Mouse (Mus musculus) heart, adult 18-20 months (tissue): ENCODE results near the gene Strn3. TPM values are rescaled to one million over a fixed set of nuclear protein-coding genes. Genes with fewer than 3 reads are reported as not detected.

Source experiments
- DNase-seq, 2 experiments: peaks; one replicate each; pipeline ENCODE4 v3.0.0; 2021 to 2022; ENCODE audit warnings: mixed read lengths in 1 of 2
- long read RNA-seq, 2 experiments: library from polyadenylated mRNA; stranded (forward); transcript quantifications; one replicate each; pipeline ENCODE4 v2.0.0; 2021
- total RNA-seq, 2 experiments: library from RNA; stranded (reverse); gene quantifications; 2 replicates each; pipeline ENCODE4 v1.2.3; 2021

Strn3 gene
- total RNA-seq = 100 to 1,000 TPM; 102 to 109 TPM
- long read RNA-seq, experiment 1, transcript Strn3-202 (16 exons, 2,791 nt) = major isoform, 121 of 153 reads
- long read RNA-seq, experiment 1, partial matches to known transcripts = 6 of 153 reads
- long read RNA-seq, experiment 1, other reads (novel, unspliced or antisense) = 26 of 153 reads
- long read RNA-seq, experiment 2, transcript Strn3-202 (16 exons, 2,791 nt) = major isoform, 45 of 62 reads
- long read RNA-seq, experiment 2, partial matches to known transcripts = 2 of 62 reads
- long read RNA-seq, experiment 2, other reads (novel, unspliced or antisense) = 15 of 62 reads

- DNase-seq = peak; percentile 96 to 98
These were observed at the start of gene Strn3 for GRCm38 (mm10) chr12:51691845-51692632. TSS of gene Strn3 (minus strand) at chr12:51691897.

- DNase-seq = no peak
These were observed 45.1 kb upstream of the Strn3 start for GRCm38 (mm10) chr12:51736807-51737206.

GRCm38 (mm10) chr12:51736381-51736780, 44.7 kb upstream of the Strn3 start:
- DNase-seq = no peak

- DNase-seq = no peak
These were observed 44.2 kb upstream of the Strn3 start for GRCm38 (mm10) chr12:51735840-51736271.

- DNase-seq = peak in 1 of 2 experiments; percentile 21
These were observed 43.0 kb upstream of the Strn3 start for GRCm38 (mm10) chr12:51734605-51735211.

- DNase-seq = no peak
These were observed 38.1 kb upstream of the Strn3 start for GRCm38 (mm10) chr12:51729827-51730226.

GRCm38 (mm10) chr12:51729058-51729457, 37.4 kb upstream of the Strn3 start:
- peak; percentile 79 to 86 for DNase-seq

- DNase-seq = no peak
These were observed 30.1 kb upstream of the Strn3 start for GRCm38 (mm10) chr12:51721836-51722235.

GRCm38 (mm10) chr12:51718617-51719016, 26.9 kb upstream of the Strn3 start:
- no peak for DNase-seq

- peak in 1 of 2 experiments; percentile 24 for DNase-seq
These were observed 21.0 kb upstream of the Strn3 start for GRCm38 (mm10) chr12:51712685-51713084.

- DNase-seq = no peak
These were observed 18.5 kb upstream of the Strn3 start for GRCm38 (mm10) chr12:51710154-51710553.

- no peak for DNase-seq
These were observed 18.0 kb upstream of the Strn3 start for GRCm38 (mm10) chr12:51709741-51710140.

- DNase-seq = peak; percentile 49 to 69
These were observed 17.4 kb upstream of the Strn3 start for GRCm38 (mm10) chr12:51708941-51709686.

- no peak for DNase-seq
These were observed 15.1 kb upstream of the Strn3 start for GRCm38 (mm10) chr12:51706673-51707235.

GRCm38 (mm10) chr12:51705778-51706177, 14.1 kb upstream of the Strn3 start:
- DNase-seq = peak in 1 of 2 experiments; percentile 22

GRCm38 (mm10) chr12:51704572-51704971, 12.9 kb upstream of the Strn3 start:
- no peak for DNase-seq

GRCm38 (mm10) chr12:51703859-51704258, 12.2 kb upstream of the Strn3 start:
- DNase-seq = no peak

GRCm38 (mm10) chr12:51701723-51702122, 10.0 kb upstream of the Strn3 start:
- no peak for DNase-seq

- DNase-seq = no peak
These were observed 8.1 kb upstream of the Strn3 start for GRCm38 (mm10) chr12:51699623-51700393.

GRCm38 (mm10) chr12:51696157-51696556, 4.5 kb upstream of the Strn3 start:
- DNase-seq = no peak

GRCm38 (mm10) chr12:51694966-51695365, 3.3 kb upstream of the Strn3 start:
- no peak for DNase-seq
